In the genomic region with DNA sequence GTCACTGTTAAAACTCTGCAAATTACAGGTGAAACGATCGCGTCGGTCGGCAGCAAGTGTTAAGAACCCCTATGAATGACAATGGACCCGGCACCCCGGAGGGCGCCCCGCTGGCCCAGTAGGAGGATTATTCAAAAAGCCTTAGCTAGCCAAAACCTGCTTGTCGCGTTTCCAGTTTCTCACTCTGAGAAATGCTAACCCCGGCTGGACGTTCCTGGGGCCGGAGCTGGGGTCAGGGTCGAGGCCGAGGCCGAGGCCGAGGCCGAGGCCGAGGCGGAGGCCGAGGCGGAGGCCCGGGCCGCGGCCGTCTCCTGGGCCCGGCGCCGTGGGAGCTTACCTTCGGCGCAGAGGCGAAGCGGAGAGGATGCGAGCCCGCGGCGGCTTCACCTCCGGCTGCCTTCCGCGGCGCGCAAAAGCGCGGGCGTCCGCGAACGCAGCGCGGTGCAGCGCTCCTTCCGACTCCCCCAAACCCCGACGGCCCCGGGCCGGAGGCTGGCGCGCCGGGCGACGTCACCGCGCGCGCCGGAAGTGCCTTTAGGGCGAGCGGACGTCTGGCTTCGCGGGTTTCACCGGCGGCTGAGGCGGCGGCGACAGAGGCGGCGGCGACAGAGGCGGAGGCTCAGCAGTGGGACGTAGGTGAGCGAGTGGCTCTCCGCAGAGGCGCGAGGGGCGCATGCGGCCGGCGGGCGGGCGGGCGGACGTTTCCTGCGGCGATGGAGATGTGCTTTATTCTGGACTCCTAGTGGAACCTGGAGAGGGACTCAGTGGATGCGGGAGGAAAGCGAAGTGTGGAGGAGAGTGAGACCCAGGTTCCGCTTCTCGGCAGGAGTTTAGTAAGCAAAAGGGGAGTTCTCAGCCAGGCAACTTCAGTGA, we compare ENCODE assay signal across 8 mouse cellular contexts. TPM values are rescaled to one million over a fixed set of nuclear protein-coding genes. Genes with fewer than 3 reads are reported as not detected.
A peak's percentile ranks its signal among the peaks of the same experiment; 100 is the strongest.
DNase-seq lines count a peak whose midpoint lies in the region; ATAC-seq lines count a peak whose summit lies in the region.

TSS of gene Zcrb1 (minus strand) at position 509 of the 873 bp plus-strand sequence.
TSS of gene Pphln1 (plus strand) at position 525 of the 873 bp plus-strand sequence.

- peak; percentile 95 for DNase-seq in CD4-positive helper T cell, adult 2 months (ENCODE audit: low read depth, low spot score)
- DNase-seq in brain, embryonic 18.5 days (ENCODE audit: low read depth, low spot score), result peak; percentile 74
- peak; percentile 89 for DNase-seq in kidney, postnatal 14 days
- DNase-seq in liver, embryonic 13.5 days, result peak; percentile 79
- peak; percentile 90 for DNase-seq in neural tube, embryonic 10.5 days (ENCODE audit: extremely low spot score, low spot score)

- peak within 1 kb of the TSS; percentile 90 for H3K4me2 ChIP-seq in heart, embryonic 14.5 days (ENCODE audit: low read length)
- peak within 1 kb of the TSS; percentile 88 for H3K4me2 ChIP-seq in liver, embryonic 13.5 days
- H3K4me2 ChIP-seq in stomach, embryonic 16.5 days (ENCODE audit: low read depth, low read length), result peak within 1 kb of the TSS; percentile 79

- peaks cover 5 to 18% of the 10 kb centered on the region in 2 experiments for H3K4me1 ChIP-seq in heart, embryonic 14.5 days (ENCODE audit: control insufficient read depth in 2 of 2, insufficient read depth in 2 of 2, low read length in 2 of 2)
- peaks cover 53% of the 10 kb centered on the region for H3K4me1 ChIP-seq in liver, embryonic 13.5 days (replicated peaks)
- peaks cover 21% of the 10 kb centered on the region for H3K4me1 ChIP-seq in stomach, embryonic 16.5 days (ENCODE audit: control insufficient read depth, insufficient read depth, low read length)

- WGBS in heart, embryonic 14.5 days, result under 1% methylated on average over 98 of the region's 100 CpGs
- WGBS in liver, embryonic 13.5 days (ENCODE audit: insufficient replicate concordance), result under 1% methylated on average over 100 of the region's 100 CpGs
- WGBS in stomach, embryonic 16.5 days, result under 1% methylated on average over 93 of the region's 100 CpGs

- H3K27me3 ChIP-seq in heart, embryonic 14.5 days (ENCODE audit: control insufficient read depth, insufficient read depth, low read length), result no peaks in the 10 kb centered on the region
- no peaks in the 10 kb centered on the region for H3K27me3 ChIP-seq in liver, embryonic 13.5 days
- H3K27me3 ChIP-seq in stomach, embryonic 16.5 days (ENCODE audit: control insufficient read depth, insufficient read depth, low read length), result no peaks in the 10 kb centered on the region

- no peaks in the 10 kb centered on the region for H3K9me3 ChIP-seq in heart, embryonic 14.5 days (ENCODE audit: control insufficient read depth, low read length)
- no peaks in the 10 kb centered on the region for H3K9me3 ChIP-seq in liver, embryonic 13.5 days (replicated peaks)
- H3K9me3 ChIP-seq in stomach, embryonic 16.5 days (replicated peaks; ENCODE audit: control insufficient read depth, low read length), result no peaks in the 10 kb centered on the region; the same call in 1 of the 2 replicates

- peak within 1 kb of the TSS; percentile 84 to 92 for H3K4me3 ChIP-seq in heart, embryonic 14.5 days (ENCODE audit: control insufficient read depth in 1 of 2, insufficient read depth in 1 of 2, low read depth in 1 of 2, low read length in 2 of 2)
- peak within 1 kb of the TSS; percentile 90 for H3K4me3 ChIP-seq in liver, embryonic 13.5 days (replicated peaks)
- peak within 1 kb of the TSS; percentile 95 for H3K4me3 ChIP-seq in stomach, embryonic 16.5 days (replicated peaks; ENCODE audit: low read length)

- ATAC-seq in erythroid progenitor cell, adult 5-6 weeks (replicated peaks; ENCODE audit: low FRiP score, poor library complexity, severe bottlenecking), result peak; percentile 97
- ATAC-seq in heart, embryonic 14.5 days (ENCODE audit: insufficient number of reproducible peaks, insufficient read depth, low FRiP score, low read depth), result peak; percentile 89
- peak; percentile 94 for ATAC-seq in liver, embryonic 13.5 days (ENCODE audit: low read depth)
- peak; percentile 92 for ATAC-seq in stomach, embryonic 16.5 days (ENCODE audit: insufficient read depth, low FRiP score)

- H3K9ac ChIP-seq in heart, embryonic 14.5 days (ENCODE audit: low read length), result peak within 1 kb of the TSS; percentile 95
- H3K9ac ChIP-seq in liver, embryonic 13.5 days, result peak within 1 kb of the TSS; percentile 94
- peak within 1 kb of the TSS; percentile 98 for H3K9ac ChIP-seq in stomach, embryonic 16.5 days (ENCODE audit: low read length)

- peaks cover 28% of the 10 kb centered on the region for H3K36me3 ChIP-seq in heart, embryonic 14.5 days (ENCODE audit: control insufficient read depth, insufficient read depth, low read length)
- peaks cover 27% of the 10 kb centered on the region for H3K36me3 ChIP-seq in liver, embryonic 13.5 days
- H3K36me3 ChIP-seq in stomach, embryonic 16.5 days (ENCODE audit: control insufficient read depth, insufficient read depth, low read length), result 0 out of 2 replicates have a peak, but pooled peaks cover 8% of the 10 kb centered on the region

- H3K27ac ChIP-seq in heart, embryonic 14.5 days (replicated peaks in 1 of 2; ENCODE audit: control insufficient read depth in 1 of 2, insufficient read depth in 1 of 2, low read depth in 2 of 2, low read length in 2 of 2), result peak within 1 kb of the TSS; percentile 59 to 81
- peak within 1 kb of the TSS; percentile 93 for H3K27ac ChIP-seq in liver, embryonic 13.5 days
- H3K27ac ChIP-seq in stomach, embryonic 16.5 days (ENCODE audit: low read length), result peak within 1 kb of the TSS; percentile 86

RNA-seq across cellular contexts. Expression of gene Zcrb1, which starts in this region (rescaled TPM):
- total RNA-seq in erythroid progenitor cell, adult 5-6 weeks (2015; ENCODE audit: low replicate concordance), result 102 and 188 TPM in 2 replicates
- 73.3 and 129 TPM in 2 replicates for total RNA-seq in erythroid progenitor cell, adult 5-6 weeks (2017; ENCODE audit: low replicate concordance)
- polyA plus RNA-seq in heart, embryonic 14.5 days (2014; fragmentation: Nextera tagmentation; extraction: Ambion mirVana), result 112 and 113 TPM in 2 replicates
- 92.0 and 102 TPM in 2 replicates for polyA plus RNA-seq in liver, embryonic 13.5 days (2015; fragmentation: Nextera tagmentation; extraction: Ambion mirVana)
- polyA plus RNA-seq in stomach, embryonic 16.5 days (2015; fragmentation: Nextera tagmentation; extraction: Ambion mirVana), result 110 and 118 TPM in 2 replicates

RNA-seq across cellular contexts. Expression of gene Pphln1, which starts in this region (rescaled TPM):
- 11.7 and 18.0 TPM in 2 replicates for total RNA-seq in erythroid progenitor cell, adult 5-6 weeks (2015; ENCODE audit: low replicate concordance)
- total RNA-seq in erythroid progenitor cell, adult 5-6 weeks (2017; ENCODE audit: low replicate concordance), result 13.1 and 14.5 TPM in 2 replicates
- polyA plus RNA-seq in heart, embryonic 14.5 days (2014; fragmentation: Nextera tagmentation; extraction: Ambion mirVana), result 27.1 and 28.5 TPM in 2 replicates
- polyA plus RNA-seq in liver, embryonic 13.5 days (2015; fragmentation: Nextera tagmentation; extraction: Ambion mirVana), result 23.2 and 27.9 TPM in 2 replicates
- polyA plus RNA-seq in stomach, embryonic 16.5 days (2015; fragmentation: Nextera tagmentation; extraction: Ambion mirVana), result 34.3 and 38.6 TPM in 2 replicates

Comparison
In these comparisons a context has a peak if more than half of its experiments do, and no peak if none do; other contexts are left out.
1. Peak in every context shown above with its lines: DNase-seq, ATAC-seq, H3K4me3 ChIP-seq and H3K27ac ChIP-seq.